Mouse (Mus musculus): Measurements from ENCODE around the gene Slc25a5.

Gene Slc25a5

GRCm38 (mm10) chrX:36803189-36803588, 7.7 kb downstream of the Slc25a5 start:
- DNase-seq = no peak

- DNase-seq = peak; percentile 54 to 88
Observed at GRCm38 (mm10) chrX:36804196-36804595, 8.7 kb downstream of the Slc25a5 start.

- DNase-seq = no peak
Observed at GRCm38 (mm10) chrX:36805466-36806235, 10.2 kb downstream of the Slc25a5 start.

- DNase-seq = peak; percentile 86 to 94
Observed at GRCm38 (mm10) chrX:36807360-36808317, 12.2 kb downstream of the Slc25a5 start.

- DNase-seq = no peak
Observed at GRCm38 (mm10) chrX:36808318-36808683, 12.8 kb downstream of the Slc25a5 start.

GRCm38 (mm10) chrX:36811377-36811776, 15.9 kb downstream of the Slc25a5 start:
- peak; percentile 43 to 67 for DNase-seq

GRCm38 (mm10) chrX:36814161-36814836, 18.8 kb downstream of the Slc25a5 start:
- DNase-seq = peak; percentile 70 to 90

- peak in 1 of 2 experiments; percentile 55 for DNase-seq
Observed at GRCm38 (mm10) chrX:36815022-36815421, 19.6 kb downstream of the Slc25a5 start.

GRCm38 (mm10) chrX:36815439-36815838, 20.0 kb downstream of the Slc25a5 start:
- DNase-seq = no peak

- peak in 1 of 2 experiments; percentile 49 for DNase-seq
Observed at GRCm38 (mm10) chrX:36816368-36816899, 21.0 kb downstream of the Slc25a5 start.

GRCm38 (mm10) chrX:36816953-36817441, 21.5 kb downstream of the Slc25a5 start:
- peak; percentile 39 to 65 for DNase-seq

GRCm38 (mm10) chrX:36819575-36819974, 24.1 kb downstream of the Slc25a5 start:
- no peak for DNase-seq

- peak; percentile 65 to 80 for DNase-seq
Observed at GRCm38 (mm10) chrX:36820201-36820600, 24.8 kb downstream of the Slc25a5 start.

GRCm38 (mm10) chrX:36823932-36824711, 28.7 kb downstream of the Slc25a5 start:
- DNase-seq = peak; percentile 27 to 87

GRCm38 (mm10) chrX:36825032-36825431, 29.6 kb downstream of the Slc25a5 start:
- peak; percentile 81 to 88 for DNase-seq

- no peak for DNase-seq
Observed at GRCm38 (mm10) chrX:36826873-36827272, 31.4 kb downstream of the Slc25a5 start.

GRCm38 (mm10) chrX:36830271-36830670, 34.8 kb downstream of the Slc25a5 start:
- peak; percentile 78 to 82 for DNase-seq

GRCm38 (mm10) chrX:36831632-36832031, 36.2 kb downstream of the Slc25a5 start:
- DNase-seq = no peak

GRCm38 (mm10) chrX:36833397-36834084, 38.1 kb downstream of the Slc25a5 start:
- DNase-seq = peak; percentile 62 to 77

- no peak for DNase-seq
Observed at GRCm38 (mm10) chrX:36837069-36837676, 41.7 kb downstream of the Slc25a5 start.

Data from kidney, postnatal 25 days (tissue).